Mouse (Mus musculus) heart, embryonic 15.5 days (tissue): ENCODE data around the gene Mlkl. TPM values are rescaled to one million over a fixed set of nuclear protein-coding genes. Genes with fewer than 3 reads are reported as not detected.

Source experiments
- ATAC-seq: fragments of 200-750 bp; cut with Nextera tagmentation; replicated peaks from 2 replicates; pipeline ENCODE4 v1.8.0; 2017; ENCODE audit warnings: low read depth, moderate TSS enrichment; ENCODE audit not compliant: insufficient number of reproducible peaks, insufficient read depth, low FRiP score
- H3K27ac ChIP-seq: fragments of 300-500 bp; sonication (generic); 2 replicates; pipeline ENCODE4 v1.5.1; 2015; ENCODE audit warnings: mild to moderate bottlenecking, inconsistent platforms
- H3K27me3 ChIP-seq: fragments of 300-500 bp; sonication (generic); 2 replicates; pipeline ENCODE4 v1.6.1; 2015; ENCODE audit warnings: inconsistent platforms
- H3K36me3 ChIP-seq: fragments of 300-500 bp; sonication (generic); 2 replicates; pipeline ENCODE4 v1.6.1; 2015; ENCODE audit warnings: mild to moderate bottlenecking, inconsistent platforms
- H3K4me1 ChIP-seq: fragments of 300-500 bp; sonication (generic); replicated peaks from 2 replicates; pipeline ENCODE4 v1.6.1; 2015; ENCODE audit warnings: inconsistent platforms
- H3K4me2 ChIP-seq: fragments of 300-500 bp; sonication (generic); 2 replicates; pipeline ENCODE4 v1.6.1; 2015; ENCODE audit warnings: inconsistent platforms, mild to moderate bottlenecking, moderate library complexity
- H3K4me3 ChIP-seq: fragments of 300-500 bp; sonication (generic); 2 replicates; pipeline ENCODE4 v1.5.1; 2015; ENCODE audit warnings: mild to moderate bottlenecking, inconsistent platforms
- H3K9ac ChIP-seq: fragments of 300-500 bp; sonication (generic); 2 replicates; pipeline ENCODE4 v1.6.1; 2015; ENCODE audit warnings: mild to moderate bottlenecking, inconsistent platforms
- H3K9me3 ChIP-seq: fragments of 300-500 bp; sonication (generic); replicated peaks from 2 replicates; pipeline ENCODE4 v1.6.1; 2016; ENCODE audit warnings: inconsistent platforms
- WGBS: fragments of 180-500 bp; shearing (Covaris S2); methylation state at CpG from one replicate; pipeline ENCODE4 v1.1.7; 2015; ENCODE audit warnings: mixed read lengths; 5-methylcytosine and 5-hydroxymethylcytosine counted together
- polyA plus RNA-seq: library from polyadenylated mRNA; unstranded; fragments of >200 nt; fragmentation: Nextera tagmentation; extraction: Ambion mirVana; gene quantifications from 2 replicates; pipeline ENCODE4 v1.2.1, GENCODE M21; 2015

Mlkl gene
- polyA plus RNA-seq, 1 experiment from 2014 or later: 3.6 TPM

- Histone ChIP-seq H3K4me3 (no peak overlapping the region), H3K27ac (no peak overlapping the region), H3K9ac (no peak overlapping the region), H3K9me3 (no peaks in the 10 kb centered on the region), H3K36me3 (no peaks in the 10 kb centered on the region), H3K4me2 (no peak overlapping the region), H3K4me1 (peaks cover 5% of the 10 kb centered on the region; the same call in 1 of the 2 replicates), H3K27me3 (no peaks in the 10 kb centered on the region)
- ATAC-seq: no peak
- WGBS: 73% methylated on average over 4 of the region's 4 CpGs
These were observed 19.5 kb upstream of the Mlkl start for GRCm38 (mm10) chr8:111357433-111357832.

DNA sequence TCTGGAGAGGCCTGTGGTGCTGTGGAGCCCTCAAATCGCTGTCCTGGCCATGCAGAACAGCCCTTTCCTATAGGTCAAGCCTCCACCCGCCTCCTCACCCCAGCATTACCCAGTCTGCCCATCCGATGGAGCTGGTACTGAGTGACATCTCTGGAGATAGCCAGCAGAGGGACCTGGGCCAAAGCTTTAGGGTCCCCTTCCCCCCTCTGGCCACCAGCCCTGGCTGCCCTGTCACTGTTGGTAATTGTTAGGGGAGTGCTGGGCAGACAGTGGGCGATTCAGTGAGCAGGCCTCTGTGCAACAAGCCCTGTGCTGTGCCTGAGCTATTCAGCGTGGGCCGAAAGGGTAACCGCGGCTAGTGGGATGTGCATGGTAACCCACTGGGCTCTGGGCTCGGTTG is 15.5 kb upstream of the Mlkl start:
- Histone ChIP-seq H3K4me3 (no peak overlapping the region), H3K9ac (no peak overlapping the region), H3K9me3 (no peaks in the 10 kb centered on the region), H3K36me3 (no peaks in the 10 kb centered on the region), H3K27ac (no peak overlapping the region), H3K4me2 (no peak overlapping the region), H3K4me1 (no peaks in the 10 kb centered on the region), H3K27me3 (no peaks in the 10 kb centered on the region)
- WGBS: 72% methylated on average over 9 of the region's 9 CpGs
- ATAC-seq: no peak

GRCm38 (mm10) chr8:111352289-111352688 is 14.3 kb upstream of the Mlkl start:
- Histone ChIP-seq H3K27ac (no peak overlapping the region), H3K36me3 (no peaks in the 10 kb centered on the region), H3K4me1 (no peaks in the 10 kb centered on the region), H3K9ac (no peak overlapping the region), H3K4me3 (no peak overlapping the region), H3K4me2 (no peak overlapping the region), H3K27me3 (no peaks in the 10 kb centered on the region), H3K9me3 (no peaks in the 10 kb centered on the region)
- WGBS: 83% methylated on average over 5 of the region's 5 CpGs
- ATAC-seq: no peak

- Histone ChIP-seq H3K27me3 (no peaks in the 10 kb centered on the region), H3K9ac (no peak overlapping the region), H3K4me3 (no peak overlapping the region), H3K4me2 (no peak overlapping the region), H3K27ac (no peak overlapping the region), H3K4me1 (no peaks in the 10 kb centered on the region), H3K36me3 (no peaks in the 10 kb centered on the region), H3K9me3 (no peaks in the 10 kb centered on the region)
- ATAC-seq: no peak
- WGBS: 86% methylated on average over 6 of the region's 6 CpGs
These were observed 12.6 kb upstream of the Mlkl start for GRCm38 (mm10) chr8:111350577-111350976.

DNA sequence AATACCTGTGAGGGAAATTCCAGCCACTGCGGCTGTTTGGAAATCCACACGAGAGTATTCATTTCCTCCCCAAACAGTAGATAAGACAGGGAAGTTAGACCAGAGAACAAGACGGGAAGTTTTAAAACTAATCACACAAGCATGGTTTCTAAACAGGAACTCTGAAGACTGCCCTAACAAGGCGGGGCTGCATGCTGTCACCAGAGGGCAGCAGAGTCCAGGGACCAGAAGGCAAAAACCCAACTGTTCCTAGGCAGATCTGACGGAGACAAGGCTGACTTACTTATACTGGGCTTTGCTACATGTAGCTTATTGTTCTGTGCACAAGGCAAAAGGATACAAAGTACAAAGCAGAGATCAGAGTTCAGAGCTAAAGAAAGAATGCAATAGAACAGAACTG is 5.2 kb upstream of the Mlkl start:
- Histone ChIP-seq H3K4me1 (peaks cover 2% of the 10 kb centered on the region), H3K27me3 (0 out of 2 replicates have a peak, but pooled peaks cover 3% of the 10 kb centered on the region), H3K27ac (no peak overlapping the region), H3K36me3 (no peaks in the 10 kb centered on the region), H3K9ac (no peak overlapping the region), H3K9me3 (no peaks in the 10 kb centered on the region), H3K4me3 (no peak overlapping the region), H3K4me2 (no peak overlapping the region)
- ATAC-seq: no peak
- WGBS: 10% methylated on average over 5 of the region's 5 CpGs

GRCm38 (mm10) chr8:111340186-111340585 is 2.2 kb upstream of the Mlkl start:
- Histone ChIP-seq H3K4me2 (no peak overlapping the region), H3K9ac (no peak overlapping the region), H3K36me3 (no peaks in the 10 kb centered on the region), H3K4me3 (no peak overlapping the region), H3K9me3 (no peaks in the 10 kb centered on the region), H3K27ac (no peak overlapping the region), H3K27me3 (0 out of 2 replicates have a peak, but pooled peaks cover 3% of the 10 kb centered on the region), H3K4me1 (peaks cover 9% of the 10 kb centered on the region)
- WGBS: 68% methylated on average over 3 of the region's 3 CpGs
- ATAC-seq: no peak

DNA sequence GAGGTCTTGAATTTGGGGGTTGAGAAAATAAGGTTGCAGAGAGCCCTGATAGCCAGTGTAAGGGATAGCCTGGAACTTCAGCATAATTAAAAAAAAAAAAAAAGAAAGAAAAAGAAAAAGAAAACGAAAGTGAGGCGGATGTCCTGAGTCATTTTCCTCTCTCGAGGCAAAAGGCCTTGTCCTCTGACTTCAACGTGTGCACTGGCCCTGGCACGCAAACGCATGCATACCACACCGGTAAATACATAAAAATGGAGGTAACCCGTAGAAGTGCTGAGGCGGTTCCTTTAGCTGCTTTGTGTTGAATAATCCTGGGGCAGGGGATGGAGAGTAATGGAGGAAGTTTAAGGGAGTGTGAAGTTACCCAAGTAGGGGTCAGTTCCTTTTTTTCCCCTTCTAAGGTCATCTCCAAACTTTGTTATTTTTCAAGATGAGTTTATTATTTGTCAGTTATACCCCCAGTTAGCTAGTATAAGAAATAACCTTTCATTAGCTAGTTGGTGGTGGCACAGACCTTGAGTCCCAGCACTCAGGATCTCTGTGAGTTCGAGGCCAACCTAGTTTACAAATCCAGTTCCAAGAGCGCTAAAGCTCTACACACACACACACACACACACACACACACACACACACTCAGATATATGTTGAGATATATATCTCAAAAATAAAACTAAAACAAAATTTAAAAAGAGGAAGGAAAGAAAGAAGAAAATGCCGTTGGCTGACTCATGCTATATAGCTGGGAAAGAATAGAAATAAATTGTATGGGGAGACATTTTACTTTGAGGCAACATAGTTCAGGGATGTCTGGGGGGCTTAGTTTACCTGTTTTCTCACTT is 612 bp upstream of the Mlkl start:
- Histone ChIP-seq H3K27ac (peak overlapping the region; percentile 44; the same call in 1 of the 2 replicates), H3K36me3 (no peaks in the 10 kb centered on the region), H3K4me1 (peaks cover 9% of the 10 kb centered on the region), H3K9me3 (no peaks in the 10 kb centered on the region), H3K27me3 (no peaks in the 10 kb centered on the region), H3K9ac (0 out of 2 replicates have a peak overlapping the region, but pooled peaks have one; percentile 60), H3K4me2 (peak overlapping the region; percentile 94), H3K4me3 (peak overlapping the region; percentile 64)
- ATAC-seq: no peak
- WGBS: 32% methylated on average over 12 of the region's 12 CpGs

DNA sequence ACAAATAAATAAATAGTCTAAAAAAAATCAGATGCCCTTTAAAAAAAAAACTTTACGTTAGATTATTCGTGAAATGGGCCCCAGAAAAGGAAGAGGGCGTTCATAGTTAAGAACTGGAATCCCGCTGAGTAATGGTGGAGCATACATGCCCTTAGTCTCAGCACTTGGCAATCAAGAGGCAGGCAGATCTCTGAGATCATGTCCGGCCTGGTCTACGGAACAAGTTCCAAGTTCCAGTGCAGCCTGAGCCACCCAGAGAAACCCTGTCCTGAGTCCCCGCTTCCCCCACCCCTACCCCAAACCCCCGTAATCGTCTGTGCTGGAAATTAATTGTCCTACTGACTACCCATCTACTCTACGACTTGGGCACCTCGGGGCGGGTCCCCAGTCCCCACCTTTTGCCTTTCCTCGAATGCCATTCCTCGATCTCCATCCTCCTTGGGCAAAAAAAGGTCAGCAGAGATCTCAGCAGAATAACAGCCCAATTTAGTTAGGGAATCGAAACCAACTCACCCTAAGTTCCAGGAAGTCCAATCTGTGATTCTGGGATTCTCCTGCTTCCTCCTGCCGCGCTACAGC is 577 bp downstream of the Mlkl start:
- Histone ChIP-seq H3K4me3 (peak overlapping the region; percentile 64), H3K9ac (peak overlapping the region; percentile 60), H3K27me3 (no peaks in the 10 kb centered on the region), H3K4me2 (peak overlapping the region; percentile 94), H3K9me3 (no peaks in the 10 kb centered on the region), H3K36me3 (no peaks in the 10 kb centered on the region), H3K27ac (no peak overlapping the region; the same call in 1 of the 2 replicates), H3K4me1 (peaks cover 9% of the 10 kb centered on the region)
- WGBS: 26% methylated on average over 17 of the region's 17 CpGs
- no peak for ATAC-seq

DNA sequence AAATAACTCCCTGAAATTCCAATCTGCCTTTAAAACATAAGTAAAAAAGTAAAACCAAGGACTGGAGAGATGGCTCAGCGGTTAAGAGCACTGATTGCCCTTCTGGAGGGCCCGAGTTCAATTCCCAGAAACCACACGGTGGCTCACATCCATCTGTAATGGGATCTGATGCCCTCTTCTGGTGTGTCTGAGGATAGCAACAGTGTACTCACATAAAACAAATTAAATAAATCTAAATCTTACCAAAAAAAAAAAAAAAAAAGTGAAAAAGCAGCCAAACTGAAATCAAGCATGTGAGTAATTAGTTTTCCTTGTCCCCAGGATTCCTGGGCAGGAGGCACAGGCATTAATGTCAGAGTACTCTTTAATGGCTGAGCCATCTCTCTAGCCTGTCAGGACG is 1.3 kb downstream of the Mlkl start:
- H3K27me3 ChIP-seq: no peaks in the 10 kb centered on the region
- H3K4me1 ChIP-seq: peaks cover 9% of the 10 kb centered on the region
- no peak for ATAC-seq
- peak overlapping the region; percentile 94; the same call in 1 of the 2 replicates for H3K4me2 ChIP-seq
- no peak overlapping the region for H3K27ac ChIP-seq
- 79% methylated on average over 4 of the region's 4 CpGs for WGBS
- no peaks in the 10 kb centered on the region for H3K36me3 ChIP-seq
- no peak overlapping the region for H3K9ac ChIP-seq
- no peak overlapping the region for H3K4me3 ChIP-seq
- H3K9me3 ChIP-seq: no peaks in the 10 kb centered on the region

DNA sequence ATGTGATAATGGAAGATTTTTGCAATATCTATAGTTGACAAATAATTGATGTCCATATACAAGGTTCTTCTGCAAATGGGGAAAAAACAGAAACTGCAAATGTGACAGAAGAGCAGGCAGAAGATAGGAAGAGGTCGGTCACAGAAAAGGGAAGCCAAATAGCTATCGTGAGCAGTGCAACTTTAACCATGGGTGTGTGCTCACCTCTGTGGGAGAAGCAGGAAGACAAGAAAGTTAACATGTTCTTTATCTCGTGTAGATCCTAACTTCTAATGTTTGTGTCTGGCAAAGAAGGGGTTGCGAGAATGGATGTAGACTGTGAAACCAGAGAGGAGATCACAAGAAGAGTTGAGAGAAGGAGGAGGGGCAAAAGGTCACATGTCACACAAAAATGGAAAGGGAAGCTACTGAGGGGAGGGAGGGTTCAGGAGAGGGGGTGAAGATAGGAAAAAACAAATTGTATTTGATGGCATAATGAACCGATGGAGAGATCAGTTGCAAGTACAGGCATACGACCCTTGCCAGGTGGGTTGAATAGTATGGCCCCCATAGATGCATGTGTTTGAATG is 12.7 kb downstream of the Mlkl start:
- Histone ChIP-seq H3K27ac (no peak overlapping the region), H3K9me3 (no peaks in the 10 kb centered on the region), H3K4me1 (no peaks in the 10 kb centered on the region), H3K4me2 (no peak overlapping the region), H3K27me3 (no peaks in the 10 kb centered on the region), H3K4me3 (no peak overlapping the region), H3K36me3 (no peaks in the 10 kb centered on the region), H3K9ac (no peak overlapping the region)
- no peak for ATAC-seq
- 74% methylated on average over 6 of the region's 6 CpGs for WGBS

DNA sequence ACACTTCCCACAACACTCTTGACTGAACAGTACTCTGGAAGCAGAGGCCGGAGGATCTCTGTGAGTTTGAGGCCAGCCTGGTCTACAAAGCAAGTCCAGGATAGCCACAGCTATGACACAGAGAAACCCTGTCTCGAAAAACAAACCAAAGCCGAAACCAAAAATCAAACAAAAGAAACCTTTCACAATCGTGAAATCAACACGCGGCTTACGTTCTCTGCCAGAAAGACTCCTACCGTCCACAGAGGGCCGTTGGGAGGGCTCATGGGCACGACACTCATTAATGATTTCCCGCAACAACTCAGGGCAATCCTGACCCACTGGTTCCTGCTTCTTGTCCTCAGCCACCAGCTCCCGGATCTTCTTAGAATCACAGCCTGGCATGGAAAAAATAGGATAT is 23.2 kb downstream of the Mlkl start:
- 0 out of 2 replicates have a peak, but pooled peaks cover 3% of the 10 kb centered on the region for H3K27me3 ChIP-seq
- H3K9me3 ChIP-seq: no peaks in the 10 kb centered on the region
- H3K4me3 ChIP-seq: no peak overlapping the region
- no peak for ATAC-seq
- no peaks in the 10 kb centered on the region for H3K4me1 ChIP-seq
- H3K9ac ChIP-seq: no peak overlapping the region
- H3K4me2 ChIP-seq: no peak overlapping the region
- H3K27ac ChIP-seq: no peak overlapping the region
- no peaks in the 10 kb centered on the region for H3K36me3 ChIP-seq
- whole genome bisulfite sequencing: 85% methylated on average over 12 of the region's 12 CpGs
